Comparison of ENCODE assay signal across 12 mouse cellular contexts in genomic region chr13:99434494-99434893, GRCm38 (mm10).
DNase-seq lines count a peak whose midpoint lies in the region.
"Had no signal": no experiment of that assay in that cellular context is flagged by ENCODE, and none has a peak within 500 bp of the region (broad histone marks: within the 10 kb centered on the region; RNA-seq: fewer than 3 reads in every experiment).

No protein-coding gene starts in this region.

- peak; percentile 57 for DNase-seq in cerebellum, adult 9-10 months
- DNase-seq in cerebellum, adult 8-10 months, result no peak
- DNase-seq in ovary, postnatal 36 days (ENCODE audit: low spot score), result peak; percentile 5
- DNase-seq in ovary, adult 18-20 months (ENCODE audit: low spot score), result no peak
- peak; percentile 77 to 81 for DNase-seq in cerebellum, postnatal 10 days
- DNase-seq in cerebellum, postnatal 36 days, result peak; percentile 43 to 46
- no peak for DNase-seq in T-cell, adult 2 months (ENCODE audit: low spot score)
- DNase-seq: adrenal gland, postnatal 14 days; gastrocnemius, postnatal 14 days; heart, postnatal 10 days; heart, postnatal 4 days; kidney, adult 8-10 months had no signal

Comparison
In these comparisons a context has a peak if more than half of its experiments do, and no peak if none do; other contexts are left out.
1. DNase-seq: peak in cerebellum, adult 9-10 months (single experiment), ovary, postnatal 36 days (single experiment), cerebellum, postnatal 10 days (2 of 2) and cerebellum, postnatal 36 days (2 of 2); none in cerebellum, adult 8-10 months (single experiment), ovary, adult 18-20 months (single experiment) and T-cell, adult 2 months (single experiment).